Mouse (Mus musculus) adipose tissue, adult 10 weeks (tissue): Measurements from ENCODE around the gene Pkdcc. TPM values are rescaled to one million over a fixed set of nuclear protein-coding genes. Genes with fewer than 3 reads are reported as not detected.

ENCODE experiments used
- polyA plus RNA-seq: library from polyadenylated mRNA; stranded (reverse); fragments of 350-450 nt; fragmentation: Illumina TruSeq; extraction: RNeasy Lipid Tissue Mini Kit (QIAGEN cat#74804); gene quantifications from one replicate; pipeline ENCODE4 v1.2.3, GENCODE M21; 2014; ENCODE audit warnings: low read depth, low replicate concordance

The Pkdcc gene
- polyA plus RNA-seq = 27.6 TPM

GRCm38 (mm10) chr17:83214674-83215528, at the start of gene Pkdcc:
Gene Pkdcc, plus strand, starts transcription at chr17:83215292.

Other genes starting within 250 kb of the Pkdcc start
- 26.1 TPM for gene Eml4, start 135.6 kb downstream of the Pkdcc start, polyA plus RNA-seq